In the genomic region with DNA sequence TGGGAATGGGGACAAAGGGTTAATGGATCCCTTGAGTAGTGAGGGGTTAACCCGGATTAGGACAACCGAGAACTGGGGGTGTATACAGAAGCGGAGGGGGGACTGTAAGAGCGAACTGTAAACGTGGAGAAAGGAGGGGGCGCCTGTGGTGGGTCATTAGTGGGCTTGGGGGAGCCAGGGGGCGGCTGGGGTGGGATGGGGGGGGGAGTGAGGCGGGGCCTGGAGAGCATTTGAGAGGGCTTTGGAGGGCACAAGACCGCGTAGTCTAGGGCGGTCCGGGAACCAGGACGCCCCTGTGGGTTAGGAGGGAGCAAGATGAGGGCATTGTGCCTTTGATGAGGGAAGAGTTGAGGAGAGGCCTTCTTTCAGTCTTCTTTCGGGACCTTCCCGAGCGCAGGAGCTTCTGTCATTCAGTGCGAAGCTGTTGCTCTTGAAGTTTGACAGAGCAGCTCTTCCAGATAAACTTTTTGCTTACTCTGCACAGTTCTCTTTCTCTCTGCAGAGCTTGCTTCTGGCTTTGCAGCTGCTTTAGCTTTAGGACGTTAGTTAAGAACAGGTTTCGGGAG, we compare ENCODE assay signal across 8 mouse cellular contexts. TPM values are rescaled to one million over a fixed set of nuclear protein-coding genes. Genes with fewer than 3 reads are reported as not detected.
DNase-seq lines count a peak whose midpoint lies in the region; ATAC-seq and TF ChIP-seq lines count a peak whose summit lies in the region.

No protein-coding gene starts in this region.

- TF ChIP-seq POLR2A in brain, embryonic 14.5 days (IDR thresholded peaks at IDR 0.05; ENCODE audit: borderline replicate concordance, extremely low read depth, insufficient read depth, insufficient read length, poor library complexity, severe bottlenecking): no peak

- DNase-seq in lung, embryonic 14.5 days: peak; percentile 55
- DNase-seq in lung, postnatal 36 days: no peak
- peak; percentile 50 for DNase-seq in brain, embryonic 14.5 days (ENCODE audit: low read depth)
- peak; percentile 55 for DNase-seq in midbrain, embryonic 10.5 days (ENCODE audit: low spot score)
- DNase-seq in urinary bladder, postnatal 25 days (ENCODE audit: low spot score): no peak
- no peak for DNase-seq in cerebellum, adult 9-11 months
- no peak for DNase-seq in left cerebral cortex, adult 11 months (ENCODE audit: low spot score)

- no peaks in the 10 kb centered on the region for H3K27me3 ChIP-seq in lung, embryonic 14.5 days (ENCODE audit: insufficient read depth, low read length)
- H3K27me3 ChIP-seq in hindbrain, embryonic 15.5 days: no peaks in the 10 kb centered on the region
- no peaks in the 10 kb centered on the region for H3K27me3 ChIP-seq in midbrain, embryonic 10.5 days (ENCODE audit: low read depth, poor library complexity, severe bottlenecking)

- no peaks in the 10 kb centered on the region for H3K9me3 ChIP-seq in lung, embryonic 14.5 days (ENCODE audit: low read depth, low read length)
- no peaks in the 10 kb centered on the region for H3K9me3 ChIP-seq in hindbrain, embryonic 15.5 days
- no peaks in the 10 kb centered on the region for H3K9me3 ChIP-seq in midbrain, embryonic 10.5 days (replicated peaks)

- H3K27ac ChIP-seq in lung, embryonic 14.5 days (ENCODE audit: low read depth): peak overlapping the region; percentile 88
- peak overlapping the region; percentile 88 for H3K27ac ChIP-seq in hindbrain, embryonic 15.5 days (replicated peaks)
- peak overlapping the region; percentile 93 for H3K27ac ChIP-seq in midbrain, embryonic 10.5 days (replicated peaks)

- H3K9ac ChIP-seq in lung, embryonic 14.5 days: peak overlapping the region; percentile 87
- peak overlapping the region; percentile 73 for H3K9ac ChIP-seq in hindbrain, embryonic 15.5 days

- peak; percentile 7; the same call in 1 of the 2 replicates for ATAC-seq in lung, embryonic 14.5 days (ENCODE audit: insufficient read depth)
- ATAC-seq in hindbrain, embryonic 15.5 days (ENCODE audit: low FRiP score, low read depth): no peak

- 2% methylated on average over 17 of the region's 19 CpGs for WGBS in lung, embryonic 14.5 days
- 2% methylated on average over 19 of the region's 19 CpGs for WGBS in hindbrain, embryonic 15.5 days
- 3% methylated on average over 19 of the region's 19 CpGs for WGBS in midbrain, embryonic 10.5 days

- peaks cover 13% of the 10 kb centered on the region for H3K4me1 ChIP-seq in lung, embryonic 14.5 days (ENCODE audit: insufficient read depth)
- peaks cover 53% of the 10 kb centered on the region for H3K4me1 ChIP-seq in hindbrain, embryonic 15.5 days (replicated peaks)
- peaks cover 54% of the 10 kb centered on the region for H3K4me1 ChIP-seq in midbrain, embryonic 10.5 days

- H3K36me3 ChIP-seq in lung, embryonic 14.5 days (ENCODE audit: insufficient read depth): peaks cover 8% of the 10 kb centered on the region
- peaks cover 11% of the 10 kb centered on the region; the same call in 1 of the 2 replicates for H3K36me3 ChIP-seq in hindbrain, embryonic 15.5 days
- H3K36me3 ChIP-seq in midbrain, embryonic 10.5 days: peaks cover 22% of the 10 kb centered on the region

- peak overlapping the region; percentile 83 for H3K4me3 ChIP-seq in lung, embryonic 14.5 days (ENCODE audit: low read depth, low read length)
- peak overlapping the region; percentile 69 for H3K4me3 ChIP-seq in hindbrain, embryonic 15.5 days
- H3K4me3 ChIP-seq in midbrain, embryonic 10.5 days: peak overlapping the region; percentile 90

- TF ChIP-seq CTCF in lung, embryonic 14.5 days (IDR thresholded peaks at IDR 0.05; ENCODE audit: low read depth): no peak
- TF ChIP-seq CTCF in brain, embryonic 14.5 days (IDR thresholded peaks at IDR 0.05; ENCODE audit: borderline replicate concordance, extremely low read depth, insufficient read depth, insufficient read length): no peak

- H3K4me2 ChIP-seq in lung, embryonic 14.5 days: peak overlapping the region; percentile 89
- H3K4me2 ChIP-seq in hindbrain, embryonic 15.5 days: peak overlapping the region; percentile 93

RNA-seq across cellular contexts. Expression of gene Sufu, which starts 0.8 kb away (rescaled TPM):
- polyA plus RNA-seq in lung, embryonic 14.5 days (2014; fragmentation: Nextera tagmentation; extraction: Ambion mirVana): 41.3 and 47.5 TPM in 2 replicates
- polyA plus RNA-seq in brain, embryonic 14.5 days (2012; rRNA removed): 21.8 and 26.0 TPM in 2 replicates
- polyA plus RNA-seq in hindbrain, embryonic 15.5 days (2015; fragmentation: Nextera tagmentation; extraction: Ambion mirVana): 23.4 and 24.7 TPM in 2 replicates
- 50.2 and 53.6 TPM in 2 replicates for polyA plus RNA-seq in midbrain, embryonic 10.5 days (2016; fragmentation: Nextera tagmentation; extraction: Ambion mirVana)

RNA-seq across cellular contexts. Expression of gene Actr1a, which starts 2.0 kb away (rescaled TPM):
- 148 and 149 TPM in 2 replicates for polyA plus RNA-seq in lung, embryonic 14.5 days (2014; fragmentation: Nextera tagmentation; extraction: Ambion mirVana)
- polyA plus RNA-seq in brain, embryonic 14.5 days (2012; rRNA removed): 224 and 264 TPM in 2 replicates
- polyA plus RNA-seq in hindbrain, embryonic 15.5 days (2015; fragmentation: Nextera tagmentation; extraction: Ambion mirVana): 329 and 338 TPM in 2 replicates
- 188 and 224 TPM in 2 replicates for polyA plus RNA-seq in midbrain, embryonic 10.5 days (2016; fragmentation: Nextera tagmentation; extraction: Ambion mirVana)

RNA-seq across cellular contexts. Expression of gene 2310034G01Rik, which starts 47.4 kb away (rescaled TPM):
- 1.1 and 1.3 TPM in 2 replicates for polyA plus RNA-seq in lung, embryonic 14.5 days (2014; fragmentation: Nextera tagmentation; extraction: Ambion mirVana)
- polyA plus RNA-seq in brain, embryonic 14.5 days (2012; rRNA removed): 2.1 TPM in 2 replicates
- polyA plus RNA-seq in hindbrain, embryonic 15.5 days (2015; fragmentation: Nextera tagmentation; extraction: Ambion mirVana): 2.0 and 2.3 TPM in 2 replicates
- polyA plus RNA-seq in midbrain, embryonic 10.5 days (2016; fragmentation: Nextera tagmentation; extraction: Ambion mirVana): 0.96 and 1.4 TPM in 2 replicates

RNA-seq across cellular contexts. Expression of gene Mfsd13a, which starts 56.6 kb away (rescaled TPM):
- 9.9 and 11.6 TPM in 2 replicates for polyA plus RNA-seq in lung, embryonic 14.5 days (2014; fragmentation: Nextera tagmentation; extraction: Ambion mirVana)
- polyA plus RNA-seq in brain, embryonic 14.5 days (2012; rRNA removed): 16.1 and 18.2 TPM in 2 replicates
- 12.3 and 12.5 TPM in 2 replicates for polyA plus RNA-seq in hindbrain, embryonic 15.5 days (2015; fragmentation: Nextera tagmentation; extraction: Ambion mirVana)
- polyA plus RNA-seq in midbrain, embryonic 10.5 days (2016; fragmentation: Nextera tagmentation; extraction: Ambion mirVana): 9.1 and 10.1 TPM in 2 replicates

RNA-seq across cellular contexts. Expression of gene Cuedc2, which starts 59.0 kb away (rescaled TPM):
- polyA plus RNA-seq in lung, embryonic 14.5 days (2014; fragmentation: Nextera tagmentation; extraction: Ambion mirVana): 132 and 145 TPM in 2 replicates
- 206 and 246 TPM in 2 replicates for polyA plus RNA-seq in brain, embryonic 14.5 days (2012; rRNA removed)
- 336 and 347 TPM in 2 replicates for polyA plus RNA-seq in hindbrain, embryonic 15.5 days (2015; fragmentation: Nextera tagmentation; extraction: Ambion mirVana)
- polyA plus RNA-seq in midbrain, embryonic 10.5 days (2016; fragmentation: Nextera tagmentation; extraction: Ambion mirVana): 239 and 249 TPM in 2 replicates

Comparison
In these comparisons a context has a peak if more than half of its experiments do, and no peak if none do; other contexts are left out.
1. DNase-seq: peak in lung, embryonic 14.5 days (single experiment), brain, embryonic 14.5 days (single experiment) and midbrain, embryonic 10.5 days (single experiment); none in lung, postnatal 36 days (single experiment), urinary bladder, postnatal 25 days (single experiment), cerebellum, adult 9-11 months (single experiment) and left cerebral cortex, adult 11 months (single experiment).
2. Peak in every context shown above with its lines, with median percentiles within 50 percentile points of each other: H3K27ac ChIP-seq and H3K4me3 ChIP-seq.